ENCODE assay signal across 13 mouse cellular contexts in the genomic region with DNA sequence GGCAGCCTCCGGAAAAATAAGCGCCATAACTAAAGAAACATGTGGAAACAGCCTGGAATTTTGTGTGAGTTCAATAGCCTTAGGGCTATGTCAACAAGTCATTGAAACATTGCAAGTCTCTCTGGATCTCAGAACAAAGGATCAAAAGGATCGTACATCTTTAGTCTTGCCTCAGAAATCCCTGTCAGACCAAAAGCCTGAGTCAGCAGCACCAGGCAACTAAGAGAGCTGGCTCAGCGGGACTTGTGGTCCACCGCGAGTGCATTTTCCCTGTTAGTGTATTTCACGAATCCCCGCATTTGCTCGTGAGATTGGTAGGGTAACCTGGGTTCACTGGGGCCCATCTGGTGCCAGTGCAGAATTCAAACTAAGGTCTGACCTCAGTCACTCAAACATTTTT. TPM values are rescaled to one million over a fixed set of nuclear protein-coding genes. Genes with fewer than 3 reads are reported as not detected.
A peak's percentile ranks its signal among the peaks of the same experiment; 100 is the strongest.
DNase-seq lines count a peak whose midpoint lies in the region; ATAC-seq lines count a peak whose summit lies in the region.
"Had no signal": no experiment of that assay in that cellular context is flagged by ENCODE, and none has a peak within 500 bp of the region (broad histone marks: within the 10 kb centered on the region; RNA-seq: fewer than 3 reads in every experiment).

No protein-coding gene starts in this region.

- no peaks in the 10 kb centered on the region for H3K27me3 ChIP-seq in kidney, embryonic 15.5 days

- peaks cover 29% of the 10 kb centered on the region for H3K4me1 ChIP-seq in kidney, embryonic 15.5 days

- H3K27ac ChIP-seq in kidney, embryonic 15.5 days: peak overlapping the region; percentile 90
- H3K27ac ChIP-seq: hindbrain, embryonic 14.5 days; neural tube, embryonic 13.5 days had no signal

- intact Hi-C loops in left cerebral cortex, postnatal 25 days (cut with DNase I): no loop called here

- no peak for DNase-seq in kidney, adult 8-10 months
- DNase-seq in 3134 (ENCODE audit: extremely low read depth, insufficient read length, low spot score) (peak; percentile 32), ZHBTc4 (ENCODE audit: low read depth, low spot score) (peak; percentile 25)
- peak; percentile 27 for DNase-seq in forelimb bud, embryonic 11.5 days (ENCODE audit: low read depth, low spot score)
- DNase-seq in left cerebral cortex, postnatal 25 days (ENCODE audit: low spot score in 2 of 2): no peak
- no peak for DNase-seq in gastrocnemius, postnatal 10 days
- DNase-seq: adrenal gland, adult 8-10 months; cerebellum, adult 18-20 months; gastrocnemius, postnatal 36 days had no signal

- WGBS in kidney, embryonic 15.5 days: 18% methylated on average over 9 of the region's 9 CpGs

- no peak for ATAC-seq in kidney, embryonic 15.5 days (replicated peaks; ENCODE audit: low FRiP score)
- no peak for ATAC-seq in megakaryocyte progenitor cell, adult 5-6 weeks (replicated peaks; ENCODE audit: poor library complexity)

- no peak overlapping the region for H3K4me3 ChIP-seq in kidney, embryonic 15.5 days (replicated peaks)

- no peaks in the 10 kb centered on the region for H3K9me3 ChIP-seq in kidney, embryonic 15.5 days (replicated peaks)
- H3K9me3 ChIP-seq: neural tube, embryonic 13.5 days had no signal

- H3K9ac ChIP-seq in kidney, embryonic 15.5 days: no peak overlapping the region
- H3K9ac ChIP-seq: hindbrain, embryonic 14.5 days; neural tube, embryonic 13.5 days had no signal

- H3K4me2 ChIP-seq in kidney, embryonic 15.5 days: peak overlapping the region; percentile 37

- H3K36me3 ChIP-seq in kidney, embryonic 15.5 days: no peaks in the 10 kb centered on the region
- H3K36me3 ChIP-seq: neural tube, embryonic 13.5 days had no signal

RNA-seq across cellular contexts. Expression of gene Otulinl, which starts 1.2 kb away (rescaled TPM):
- polyA plus RNA-seq in kidney, embryonic 15.5 days (2015; fragmentation: Nextera tagmentation; extraction: Ambion mirVana): 26.5 and 30.5 TPM in 2 replicates
- 10 to 100 TPM; 32.3 to 38.7 TPM for total RNA-seq in left cerebral cortex, postnatal 25 days (2021)
- 1 to 10 TPM; 2.3 to 3.6 TPM for total RNA-seq in gastrocnemius, postnatal 10 days (2021)
- 69.7 and 87.3 TPM in 2 replicates for total RNA-seq in megakaryocyte progenitor cell, adult 5-6 weeks (2015)
- total RNA-seq in megakaryocyte progenitor cell, adult 5-6 weeks (2017): 30.3 and 37.4 TPM in 2 replicates

RNA-seq across cellular contexts. Expression of gene Otulin, which starts 52.1 kb away (rescaled TPM):
- 29.0 and 32.2 TPM in 2 replicates for polyA plus RNA-seq in kidney, embryonic 15.5 days (2015; fragmentation: Nextera tagmentation; extraction: Ambion mirVana)
- total RNA-seq in left cerebral cortex, postnatal 25 days (2021): 10 to 100 TPM; 21.2 to 23.3 TPM
- total RNA-seq in gastrocnemius, postnatal 10 days (2021): 10 to 100 TPM; 19.5 to 22.9 TPM
- total RNA-seq in megakaryocyte progenitor cell, adult 5-6 weeks (2015): 71.6 and 72.0 TPM in 2 replicates
- 35.4 and 42.0 TPM in 2 replicates for total RNA-seq in megakaryocyte progenitor cell, adult 5-6 weeks (2017)

Comparison
In these comparisons a context has a peak if more than half of its experiments do, and no peak if none do; other contexts are left out.
1. DNase-seq: peak in 3134 (single experiment), ZHBTc4 (single experiment) and forelimb bud, embryonic 11.5 days (single experiment); none in kidney, adult 8-10 months (0 of 2), left cerebral cortex, postnatal 25 days (0 of 2) and gastrocnemius, postnatal 10 days (single experiment).
2. RNA of gene Otulinl, which starts 1.2 kb away (total RNA-seq): 30.3 to 87.3 TPM in megakaryocyte progenitor cell, adult 5-6 weeks and 32.3 to 38.7 TPM in left cerebral cortex, postnatal 25 days; 2.3 to 3.6 TPM in gastrocnemius, postnatal 10 days; every median in the first group is over 4 times any median in the second.